Mouse (Mus musculus) spleen, postnatal 36 days (tissue): ENCODE measurements around the gene Piezo1.

Experiments used
- DNase-seq, 2 experiments: peaks; one replicate each; pipeline ENCODE4 v3.0.0; 2022; ENCODE audit warnings: low spot score in 2 of 2, mixed read lengths in 1 of 2

Piezo1 gene

GRCm38 (mm10) chr8:122459218-122459900, 91.8 kb downstream of the Piezo1 start:
- DNase-seq: no peak

DNA sequence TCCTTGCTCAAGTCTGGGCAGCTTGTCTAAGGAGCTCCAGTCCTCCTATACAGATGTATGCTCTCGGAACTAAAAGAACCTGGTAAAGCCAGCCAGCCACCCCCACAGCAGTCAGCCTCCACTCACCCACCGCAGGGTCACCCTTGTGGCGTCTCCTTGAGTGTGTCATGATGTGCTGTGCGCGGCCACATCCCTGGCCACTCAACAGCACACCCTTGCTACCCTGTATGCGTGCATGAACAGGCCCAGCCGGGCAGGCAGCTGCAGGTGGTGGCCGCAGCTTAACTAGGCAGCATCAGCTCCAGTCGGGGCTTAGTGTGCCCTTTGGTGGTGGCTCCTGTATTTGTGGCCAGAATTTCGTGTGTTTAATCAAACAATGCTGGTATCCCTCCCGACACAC, 94.0 kb downstream of the Piezo1 start:
- no peak for DNase-seq

- no peak for DNase-seq
These were observed 96.7 kb downstream of the Piezo1 start for GRCm38 (mm10) chr8:122454409-122454808.

- no peak for DNase-seq
These were observed 99.0 kb downstream of the Piezo1 start for GRCm38 (mm10) chr8:122452154-122452553.

- DNase-seq: no peak
These were observed 99.9 kb downstream of the Piezo1 start for GRCm38 (mm10) chr8:122451161-122451703.

DNA sequence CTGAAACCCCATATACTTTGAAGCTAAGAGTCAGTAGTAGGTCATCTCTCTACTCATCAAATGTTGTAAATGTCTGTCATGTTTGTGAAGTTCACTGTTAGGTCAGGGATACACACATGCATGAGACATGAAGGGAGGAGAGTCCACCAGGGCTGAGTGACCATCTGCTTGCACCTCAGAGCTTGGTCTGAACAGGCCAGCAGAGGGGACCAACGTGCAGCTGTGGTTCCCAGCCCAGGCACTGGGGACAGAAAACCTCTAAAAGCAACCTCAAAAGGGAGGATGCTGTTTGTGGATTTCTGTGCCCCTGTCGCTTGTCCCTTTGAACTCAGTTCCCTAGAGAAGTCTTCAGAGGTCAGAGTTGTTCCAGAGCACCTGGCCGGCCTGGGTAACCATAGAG, 105.9 kb downstream of the Piezo1 start:
- DNase-seq: no peak

GRCm38 (mm10) chr8:122444058-122444748, 106.9 kb downstream of the Piezo1 start:
- DNase-seq: peak; percentile 68 to 77

DNA sequence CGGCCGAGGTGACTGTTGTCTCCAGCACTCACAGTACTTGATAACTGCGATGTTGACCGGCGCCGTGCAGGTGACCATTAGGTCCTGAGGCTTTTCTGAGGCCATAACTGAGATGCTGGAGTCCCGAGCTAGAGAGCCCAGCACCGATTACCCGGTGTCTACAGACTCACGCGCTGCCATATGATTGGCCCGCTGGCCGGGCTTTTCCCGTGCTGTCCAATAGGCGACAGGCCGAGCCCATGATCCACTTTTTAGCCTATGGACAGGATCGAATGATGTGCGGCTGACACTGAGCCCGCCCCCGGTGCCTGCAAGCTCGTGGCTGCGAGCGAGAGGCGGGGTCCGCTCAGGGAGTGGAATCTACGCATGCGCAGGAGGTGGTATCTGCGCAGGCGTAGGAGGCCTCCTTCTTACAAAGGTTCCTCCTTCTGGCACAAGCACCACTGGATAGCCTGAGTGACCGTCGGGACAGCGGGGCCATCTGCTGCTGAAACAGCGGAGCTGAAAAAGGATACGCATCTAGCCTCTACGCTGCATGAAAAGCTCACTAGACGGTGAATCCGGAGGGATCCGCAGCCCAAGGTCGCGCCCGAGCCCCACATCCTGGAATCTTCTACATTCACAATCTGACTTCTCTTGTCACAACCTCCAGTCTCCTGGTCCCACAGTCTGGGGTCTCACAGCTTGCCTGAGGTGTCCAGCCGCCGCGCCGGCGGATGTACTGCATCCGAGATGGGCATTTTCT, 107.7 kb downstream of the Piezo1 start, which contains the start of gene Mvd:
Gene Mvd (minus strand): TSS at position 161 of the 745 bp plus-strand sequence.
- peak; percentile 99 for DNase-seq

- DNase-seq: no peak
These were observed 108.3 kb downstream of the Piezo1 start for GRCm38 (mm10) chr8:122442781-122443180.

GRCm38 (mm10) chr8:122442356-122442755, 108.8 kb downstream of the Piezo1 start:
- no peak for DNase-seq

DNA sequence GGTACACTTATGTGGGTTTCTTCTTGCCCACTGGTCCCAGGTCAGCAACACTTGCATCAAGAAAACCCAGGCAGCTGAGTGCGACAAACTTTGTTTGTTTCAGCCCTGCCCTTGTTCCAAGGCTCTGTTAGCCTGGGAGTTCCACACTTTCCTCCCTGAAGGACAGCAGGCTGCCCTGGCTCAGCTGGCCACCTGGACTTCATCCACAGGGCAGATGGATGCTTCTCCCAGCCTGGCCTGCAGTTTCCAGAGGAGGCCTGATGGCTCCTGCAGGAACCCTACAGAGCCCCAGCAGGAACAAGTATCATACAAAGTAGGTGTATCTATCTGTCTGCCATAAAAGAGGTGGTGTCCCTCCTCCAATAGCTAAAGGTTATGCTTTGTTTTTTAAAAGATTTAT, 109.8 kb downstream of the Piezo1 start:
- DNase-seq: no peak

- no peak for DNase-seq
These were observed 111.8 kb downstream of the Piezo1 start for GRCm38 (mm10) chr8:122439336-122439735.

GRCm38 (mm10) chr8:122437708-122438331, 113.3 kb downstream of the Piezo1 start:
- peak in 1 of 2 experiments; percentile 35 for DNase-seq

DNA sequence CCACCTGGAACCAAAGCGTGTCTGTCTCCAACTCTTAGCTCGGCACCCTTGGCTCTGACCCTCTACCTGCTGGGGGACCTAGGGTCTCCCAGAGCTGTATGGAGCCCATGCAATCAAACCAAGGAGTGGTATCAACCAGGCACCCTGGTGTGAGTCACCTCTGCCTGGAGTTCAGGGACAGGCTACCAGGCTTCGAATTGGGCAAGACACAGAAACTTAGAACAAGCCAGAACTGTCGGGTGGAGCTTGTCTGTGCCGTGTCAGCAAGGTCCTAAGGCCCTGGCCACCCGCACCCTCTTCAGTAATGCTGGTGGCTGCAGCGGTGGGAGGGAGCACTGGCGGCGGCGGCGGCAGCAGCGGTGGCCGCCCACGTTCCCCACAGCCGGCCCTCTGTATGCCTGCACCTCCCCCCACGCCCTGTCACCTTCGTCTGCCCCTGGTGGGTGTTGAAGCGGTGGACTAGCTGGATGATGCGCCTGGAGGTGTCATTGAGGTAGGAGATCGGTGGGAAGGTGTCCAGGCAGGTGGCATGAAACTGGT, 114.5 kb downstream of the Piezo1 start:
- DNase-seq: no peak

- no peak for DNase-seq
These were observed 115.0 kb downstream of the Piezo1 start for GRCm38 (mm10) chr8:122436146-122436545.

GRCm38 (mm10) chr8:122435375-122435774, 115.8 kb downstream of the Piezo1 start:
- DNase-seq: no peak

GRCm38 (mm10) chr8:122433269-122433905, 117.7 kb downstream of the Piezo1 start:
- no peak for DNase-seq

DNA sequence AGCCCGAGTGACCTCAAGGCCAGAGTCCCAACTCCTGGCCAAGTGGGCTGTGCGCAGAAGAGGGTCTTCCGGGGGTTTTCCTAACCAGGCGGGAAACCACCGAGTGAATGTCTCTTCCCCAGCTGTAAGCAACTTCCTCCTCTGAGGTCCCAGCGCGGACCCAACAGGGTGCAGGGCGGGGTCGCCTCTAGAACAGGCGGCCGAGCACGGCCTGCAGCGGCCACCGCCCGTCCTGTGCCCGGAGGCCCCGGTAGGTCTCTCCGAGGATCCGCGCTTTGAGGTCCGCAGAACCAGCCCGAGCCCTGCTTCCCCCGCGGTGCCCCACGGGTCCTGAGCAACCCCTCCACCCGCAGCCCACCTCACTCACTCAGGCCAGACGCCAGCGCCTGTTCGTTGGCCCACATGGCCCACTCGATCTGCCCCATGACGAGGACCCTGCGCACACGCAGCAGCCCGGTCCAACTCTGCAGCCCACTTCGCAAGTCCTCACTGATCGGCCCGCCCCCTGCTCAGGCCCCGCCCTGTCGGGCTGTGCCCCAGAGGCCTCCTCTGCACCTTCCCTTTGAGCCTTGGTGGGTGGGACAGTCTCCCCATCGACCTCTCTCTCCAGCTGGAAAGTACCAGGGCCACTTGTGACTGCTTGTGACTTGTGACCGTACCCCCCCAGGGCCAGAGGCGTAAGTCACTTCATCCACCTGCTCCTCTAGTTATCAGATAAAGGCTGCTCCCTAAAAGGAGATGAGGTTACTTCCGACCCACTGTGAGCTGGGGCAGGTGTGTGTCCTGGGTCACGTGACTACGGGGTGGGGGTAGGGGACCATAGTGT, 118.5 kb downstream of the Piezo1 start, which contains the start of gene Cyba:
Gene Cyba (minus strand): TSS at position 488 of the 826 bp plus-strand sequence.
- DNase-seq: peak; percentile 91 to 92
